Mouse (Mus musculus): ENCODE results near the gene Wars2. TPM values are rescaled to one million over a fixed set of nuclear protein-coding genes. Genes with fewer than 3 reads are reported as not detected.

The Wars2 gene
- polyA plus RNA-seq, 1 experiment from 2014 or later = 4.2 TPM

DNA sequence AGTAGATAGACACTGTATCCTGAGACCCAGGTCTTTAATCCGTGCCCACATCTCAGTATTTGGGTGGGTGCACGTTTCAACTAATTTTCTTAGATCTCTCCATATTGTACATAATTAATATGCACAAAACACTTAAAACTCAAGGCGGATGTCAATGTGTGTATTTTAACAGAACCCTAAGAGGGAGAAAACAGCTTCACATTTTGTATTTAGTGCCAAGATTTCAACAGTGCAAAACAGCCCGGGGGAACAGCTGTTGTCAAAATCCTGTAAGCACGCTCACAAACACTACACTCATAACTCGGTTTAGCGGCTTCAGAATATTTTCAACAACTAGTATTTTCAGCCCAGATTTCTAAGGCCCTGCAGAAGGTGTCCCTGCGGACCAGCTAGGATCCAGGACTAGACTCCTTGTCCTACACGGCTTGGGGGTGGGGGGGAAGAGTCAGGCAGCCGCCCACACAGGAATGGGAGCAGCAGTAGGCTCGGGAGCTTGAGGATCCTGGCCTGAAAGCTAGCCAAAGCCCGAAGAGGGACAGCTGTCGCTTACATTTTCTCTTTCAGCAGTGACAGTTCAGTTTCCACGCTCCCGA is 113.8 kb downstream of the Wars2 start:
- no peaks in the 10 kb centered on the region for H3K9me3 ChIP-seq (ENCODE audit: low read length)
- peak overlapping the region; percentile 83; the same call in 1 of the 2 replicates for H3K4me2 ChIP-seq (replicated peaks; ENCODE audit: low read depth, low read length)
- TF ChIP-seq CTCF (IDR thresholded peaks at IDR 0.05) (no peak), EP300 (IDR thresholded peaks at IDR 0.05) (no peak)
- DNase-seq (ENCODE audit: low spot score) (no peak), ATAC-seq (no peak)
- 0 out of 2 replicates have a peak overlapping the region, but pooled peaks have one; percentile 47 for H3K4me3 ChIP-seq (ENCODE audit: low read depth, low read length)
- no peak overlapping the region for H3K9ac ChIP-seq (replicated peaks; ENCODE audit: low read depth)
- no peaks in the 10 kb centered on the region for H3K36me3 ChIP-seq (ENCODE audit: insufficient read depth, low read length)
- WGBS = 2% methylated on average over 15 of the region's 15 CpGs
- peaks cover 88% of the 10 kb centered on the region for H3K27me3 ChIP-seq (replicated peaks; ENCODE audit: insufficient read depth, low read length)
- H3K4me1 ChIP-seq (ENCODE audit: insufficient read depth, low read depth, low read length) = no peaks in the 10 kb centered on the region
- no peak overlapping the region for H3K27ac ChIP-seq (ENCODE audit: low read length)

DNA sequence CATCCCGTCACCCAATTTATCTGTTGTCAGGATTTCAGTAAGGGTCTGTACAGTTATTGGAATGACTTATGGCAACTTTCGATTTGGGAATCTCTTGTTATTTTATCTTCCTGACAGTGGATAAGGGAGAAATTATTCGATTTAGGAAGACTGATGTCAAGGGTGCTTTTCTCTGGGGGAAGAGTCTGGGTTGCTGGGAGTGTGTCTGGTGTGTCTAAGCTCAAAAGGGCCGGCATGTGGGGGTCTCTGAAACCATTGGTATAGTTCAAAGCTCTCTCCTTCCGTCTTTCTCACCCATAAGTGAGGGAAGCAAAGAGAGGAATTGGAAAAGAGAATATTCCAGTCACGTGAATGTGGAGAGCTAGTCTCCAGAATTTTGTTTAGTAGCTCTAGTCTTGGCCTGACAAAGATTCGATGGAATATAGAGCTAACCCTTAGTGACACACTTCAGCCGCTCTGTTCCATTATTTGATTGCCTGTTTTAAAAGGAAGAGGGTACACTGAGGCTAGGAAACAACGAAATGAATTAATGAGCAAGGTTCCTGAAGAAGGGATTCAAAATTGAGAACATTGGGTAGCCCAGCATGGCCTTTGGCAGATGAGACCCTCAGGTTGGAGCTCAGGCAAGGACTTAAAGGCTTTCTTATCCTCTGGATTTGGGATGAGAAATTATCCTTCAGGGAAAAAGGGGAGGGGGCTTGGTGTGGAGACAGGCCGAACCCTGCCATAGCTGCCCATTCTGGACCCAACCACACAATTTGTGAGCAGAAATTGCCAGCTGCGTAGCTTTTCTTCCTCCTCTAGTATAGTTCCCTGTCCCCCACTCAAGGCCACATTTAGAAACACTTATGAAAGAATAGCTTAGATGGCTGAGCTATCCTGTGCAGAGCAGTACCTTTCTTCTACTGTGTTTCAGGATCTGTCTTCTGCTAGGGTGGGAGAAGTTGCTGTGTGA is 114.8 kb downstream of the Wars2 start:
- ATAC-seq = no peak
- WGBS = 9% methylated on average over 11 of the region's 11 CpGs

DNA sequence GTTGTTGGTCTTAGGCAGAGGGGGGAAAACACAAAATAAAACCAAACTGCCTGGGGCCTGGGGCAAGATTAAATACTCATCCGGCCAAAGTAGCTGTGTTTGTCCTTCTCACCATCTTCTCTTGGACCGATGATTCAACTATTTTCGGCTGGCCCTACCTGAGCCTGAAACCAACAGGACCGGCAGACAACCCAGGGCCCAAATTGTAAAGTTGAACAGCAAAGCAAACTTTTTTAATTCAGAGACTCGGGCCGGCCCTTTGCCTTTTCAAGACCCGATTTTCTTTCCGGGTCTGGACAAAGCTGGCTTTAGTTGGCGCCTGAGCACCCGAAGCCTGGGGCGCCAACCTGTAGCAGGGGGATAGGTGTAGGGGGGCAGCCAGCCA is 115.5 kb downstream of the Wars2 start:
- DNase-seq (ENCODE audit: low spot score) (no peak), ATAC-seq (no peak)
- no peak overlapping the region for H3K9ac ChIP-seq (replicated peaks; ENCODE audit: low read depth)
- H3K36me3 ChIP-seq (ENCODE audit: insufficient read depth, low read length) = no peaks in the 10 kb centered on the region
- no peak overlapping the region for H3K4me2 ChIP-seq (replicated peaks; ENCODE audit: low read depth, low read length)
- H3K4me1 ChIP-seq (ENCODE audit: insufficient read depth, low read depth, low read length) = no peaks in the 10 kb centered on the region
- 8% methylated on average over 11 of the region's 11 CpGs for WGBS
- TF ChIP-seq CTCF (IDR thresholded peaks at IDR 0.05) (no peak), EP300 (IDR thresholded peaks at IDR 0.05) (no peak)
- H3K27ac ChIP-seq (ENCODE audit: low read length) = no peak overlapping the region
- H3K4me3 ChIP-seq (ENCODE audit: low read depth, low read length) = no peak overlapping the region
- H3K9me3 ChIP-seq (ENCODE audit: low read length) = no peaks in the 10 kb centered on the region
- peaks cover 86% of the 10 kb centered on the region for H3K27me3 ChIP-seq (replicated peaks; ENCODE audit: insufficient read depth, low read length)

More for the DNA sequence above, 114.8 kb downstream of the Wars2 start:
- Histone ChIP-seq H3K27me3 (replicated peaks; ENCODE audit: insufficient read depth, low read length) (peaks cover 85% of the 10 kb centered on the region), H3K4me1 (ENCODE audit: insufficient read depth, low read depth, low read length) (no peaks in the 10 kb centered on the region), H3K4me2 (replicated peaks; ENCODE audit: low read depth, low read length) (no peak overlapping the region), H3K36me3 (ENCODE audit: insufficient read depth, low read length) (no peaks in the 10 kb centered on the region), H3K9ac (replicated peaks; ENCODE audit: low read depth) (no peak overlapping the region), H3K27ac (ENCODE audit: low read length) (no peak overlapping the region), H3K4me3 (ENCODE audit: low read depth, low read length) (no peak overlapping the region), H3K9me3 (ENCODE audit: low read length) (no peaks in the 10 kb centered on the region)
- no peak for TF ChIP-seq CTCF (IDR thresholded peaks at IDR 0.05)
- no peak for TF ChIP-seq EP300 (IDR thresholded peaks at IDR 0.05)
- no peak for DNase-seq (ENCODE audit: low spot score)

DNA sequence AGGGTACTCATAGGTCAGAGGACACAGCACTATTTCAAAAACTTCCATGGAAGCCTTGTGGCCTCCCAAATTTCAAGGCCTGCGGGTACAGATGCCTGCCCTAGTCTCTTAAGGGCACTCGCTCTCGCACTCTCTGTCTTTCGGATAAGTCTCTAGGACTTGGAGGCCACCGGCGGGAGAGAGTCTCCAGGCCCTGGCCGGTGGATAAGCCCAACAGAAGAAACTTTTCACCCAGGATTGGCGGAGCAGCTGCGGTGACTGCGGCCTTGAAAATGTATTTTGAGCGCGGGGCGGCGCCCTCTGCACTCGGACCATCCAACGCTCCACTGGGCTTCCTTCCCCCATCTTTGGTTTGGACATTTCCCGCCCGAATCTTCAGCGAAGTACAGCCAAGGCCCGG is 115.9 kb downstream of the Wars2 start:
- 6% methylated on average over 20 of the region's 20 CpGs for WGBS
- Histone ChIP-seq H3K9ac (replicated peaks; ENCODE audit: low read depth) (no peak overlapping the region), H3K36me3 (ENCODE audit: insufficient read depth, low read length) (no peaks in the 10 kb centered on the region), H3K4me2 (replicated peaks; ENCODE audit: low read depth, low read length) (no peak overlapping the region), H3K4me1 (ENCODE audit: insufficient read depth, low read depth, low read length) (no peaks in the 10 kb centered on the region), H3K27ac (ENCODE audit: low read length) (no peak overlapping the region), H3K4me3 (ENCODE audit: low read depth, low read length) (no peak overlapping the region), H3K27me3 (replicated peaks; ENCODE audit: insufficient read depth, low read length) (peaks cover 86% of the 10 kb centered on the region), H3K9me3 (ENCODE audit: low read length) (no peaks in the 10 kb centered on the region)
- ATAC-seq (no peak), DNase-seq (ENCODE audit: low spot score) (no peak)
- TF ChIP-seq CTCF (IDR thresholded peaks at IDR 0.05) (no peak), EP300 (IDR thresholded peaks at IDR 0.05) (no peak)

DNA sequence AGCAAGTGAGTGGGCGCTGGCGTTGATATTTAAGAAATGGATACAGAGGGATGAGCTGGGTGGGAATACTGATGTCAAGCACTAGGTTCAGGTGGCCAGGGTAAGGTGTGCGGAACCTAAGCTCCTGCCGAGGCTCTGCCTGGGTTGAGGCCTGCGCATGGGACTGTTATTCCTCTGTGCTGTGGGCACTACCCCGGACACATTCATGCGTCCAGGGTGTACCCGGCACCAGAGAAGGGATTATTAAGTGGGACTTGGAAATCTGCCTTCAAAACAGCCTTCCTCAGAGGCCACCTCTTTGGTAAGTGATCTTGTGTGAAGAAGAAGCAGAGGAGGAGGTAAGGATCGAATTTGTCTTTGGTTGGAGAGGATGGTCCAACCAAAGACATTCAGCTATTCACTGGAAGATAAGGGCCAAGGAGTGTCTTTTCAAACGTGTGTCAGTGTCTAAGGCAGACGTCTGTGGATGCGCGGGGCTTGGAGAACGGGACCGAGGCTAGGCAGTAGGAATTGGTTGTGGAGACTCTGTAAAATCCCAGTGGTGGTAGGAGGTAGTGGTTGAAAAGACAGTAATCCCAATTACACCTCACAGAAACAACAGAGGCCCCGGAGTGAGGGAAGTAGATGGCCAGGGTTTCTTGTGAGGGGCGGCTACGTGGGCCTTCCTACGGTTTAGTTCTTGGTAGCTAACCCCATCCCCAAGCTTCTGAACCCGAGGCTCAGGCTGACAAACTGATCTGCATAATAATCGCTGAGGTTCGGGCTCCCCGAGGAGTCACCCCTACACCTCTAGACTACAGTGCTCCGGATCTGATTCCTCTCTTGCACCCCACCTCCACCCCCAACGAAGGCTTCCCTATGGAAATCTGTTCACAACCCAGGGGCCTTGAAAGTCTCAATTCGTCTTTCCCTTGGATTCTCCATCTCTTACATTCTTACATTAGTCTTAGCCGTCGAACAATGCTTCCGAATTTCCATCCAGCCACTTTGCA is 117.0 kb downstream of the Wars2 start:
- Histone ChIP-seq H3K27me3 (replicated peaks; ENCODE audit: insufficient read depth, low read length) (peaks cover 90% of the 10 kb centered on the region), H3K4me1 (ENCODE audit: insufficient read depth, low read depth, low read length) (no peaks in the 10 kb centered on the region), H3K4me3 (ENCODE audit: low read depth, low read length) (no peak overlapping the region), H3K4me2 (replicated peaks; ENCODE audit: low read depth, low read length) (no peak overlapping the region), H3K9ac (replicated peaks; ENCODE audit: low read depth) (no peak overlapping the region), H3K36me3 (ENCODE audit: insufficient read depth, low read length) (no peaks in the 10 kb centered on the region), H3K9me3 (ENCODE audit: low read length) (no peaks in the 10 kb centered on the region), H3K27ac (ENCODE audit: low read length) (no peak overlapping the region)
- ATAC-seq (no peak), DNase-seq (ENCODE audit: low spot score) (no peak)
- 4% methylated on average over 29 of the region's 29 CpGs for WGBS
- TF ChIP-seq EP300 (IDR thresholded peaks at IDR 0.05) (no peak), CTCF (IDR thresholded peaks at IDR 0.05) (no peak)

Data from lung, postnatal 0 days (tissue).